Mouse (Mus musculus) c-Kit-positive CD71-positive TER-119-positive erythroid progenitor cells, embryonic 14.5 days (primary cell): ENCODE measurements around the gene Fermt1.

Experiments used
- DNase-seq: peaks from one replicate; pipeline ENCODE4 v3.0.0-alpha.2; 2013; ENCODE audit warnings: low spot score

Fermt1 gene

DNA sequence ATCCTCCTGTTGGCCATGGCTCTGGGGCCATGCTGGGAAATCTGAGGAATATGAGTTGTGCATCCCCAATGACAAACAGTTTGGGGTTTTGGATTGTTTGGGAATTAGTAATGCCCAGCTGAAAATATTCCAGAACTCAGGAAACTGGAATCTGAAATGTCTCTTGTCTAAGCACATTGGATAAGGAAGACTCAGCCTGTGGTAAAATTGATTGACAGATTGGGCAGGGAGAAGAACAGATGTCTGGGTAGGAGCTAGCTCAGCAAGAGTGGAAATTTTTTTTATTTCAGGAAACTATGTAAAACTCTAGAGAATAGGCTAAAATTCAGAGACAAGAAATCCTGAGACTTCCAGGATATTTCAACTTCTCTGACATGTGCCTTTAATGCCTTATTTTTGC lies 85.3 kb downstream of the Fermt1 start:
- no peak for DNase-seq

DNA sequence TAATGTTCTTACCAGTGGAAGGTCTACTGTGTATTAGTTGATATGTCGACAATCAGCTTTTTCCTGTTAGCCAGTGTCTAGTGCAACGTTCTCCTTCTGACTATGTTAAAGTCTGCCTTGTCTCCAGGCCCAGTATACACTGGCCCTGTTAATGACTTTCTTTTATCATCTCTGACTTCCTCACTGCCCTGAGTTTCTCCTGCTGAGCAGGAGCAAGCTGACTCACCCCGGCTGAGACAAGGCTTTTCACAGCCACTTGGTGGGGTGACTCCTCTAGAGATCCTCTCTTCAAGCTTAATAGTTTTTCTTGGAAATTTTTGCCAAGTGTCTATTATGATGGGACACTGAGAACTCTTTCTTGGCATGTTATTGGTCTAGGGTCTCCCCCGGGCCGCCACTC lies 89.4 kb downstream of the Fermt1 start:
- no peak for DNase-seq
